Mouse (Mus musculus) hindbrain, embryonic 14.5 days (tissue): ENCODE results near the gene Abcf2. TPM values are rescaled to one million over a fixed set of nuclear protein-coding genes. Genes with fewer than 3 reads are reported as not detected.

Experiments
- ATAC-seq: fragments of 200-750 bp; cut with Nextera tagmentation; 2 replicates; pipeline ENCODE4 v1.8.0; 2017; ENCODE audit warnings: moderate number of reproducible peaks, mild to moderate bottlenecking, moderate TSS enrichment, moderate library complexity; ENCODE audit not compliant: low FRiP score
- DNase-seq: peaks from one replicate; pipeline ENCODE4 v3.0.0-alpha.2; 2015; ENCODE audit warnings: low spot score
- H3K27ac ChIP-seq: fragments of 300-500 bp; sonication (generic); 2 replicates; pipeline ENCODE4 v1.5.1; 2014; ENCODE audit warnings: mild to moderate bottlenecking, moderate library complexity
- H3K27me3 ChIP-seq: fragments of 300-500 bp; sonication (generic); 2 replicates; pipeline ENCODE4 v1.6.1; 2014; ENCODE audit warnings: mild to moderate bottlenecking, low read length, mixed read lengths; ENCODE audit not compliant: control insufficient read depth, insufficient read depth
- H3K36me3 ChIP-seq: fragments of 300-500 bp; sonication (generic); replicated peaks from 2 replicates; pipeline ENCODE4 v1.6.1; 2014; ENCODE audit not compliant: control insufficient read depth, insufficient read depth
- H3K4me1 ChIP-seq: fragments of 300-500 bp; sonication (generic); replicated peaks from 2 replicates; pipeline ENCODE4 v1.6.1; 2014; ENCODE audit warnings: antibody characterized with exemption, low read length, mixed read lengths; ENCODE audit not compliant: control insufficient read depth, insufficient read depth
- H3K4me2 ChIP-seq: fragments of 300-500 bp; sonication (generic); replicated peaks from 2 replicates; pipeline ENCODE4 v1.6.1; 2014; ENCODE audit warnings: mild to moderate bottlenecking, moderate library complexity
- H3K4me3 ChIP-seq: fragments of 300-500 bp; sonication (generic); replicated peaks from 2 replicates; pipeline ENCODE4 v1.5.1; 2014; ENCODE audit warnings: mild to moderate bottlenecking, low read length
- H3K9ac ChIP-seq: fragments of 300-500 bp; sonication (generic); 2 replicates; pipeline ENCODE4 v1.6.1; 2014
- H3K9me3 ChIP-seq: fragments of 300-500 bp; sonication (generic); 2 replicates; pipeline ENCODE4 v1.6.1; 2016; ENCODE audit warnings: low read length; ENCODE audit not compliant: control insufficient read depth
- WGBS: fragments of 180-500 bp; shearing (Covaris S2); extraction: QIAGEN DNeasy Blood & Tissue Kit; methylation state at CpG from one replicate; pipeline ENCODE4 v1.1.7; 2014; 5-methylcytosine and 5-hydroxymethylcytosine counted together
- polyA plus RNA-seq: library from polyadenylated mRNA; unstranded; fragments of >200 nt; fragmentation: Nextera tagmentation; extraction: Ambion mirVana; gene quantifications from 2 replicates; pipeline ENCODE4 v1.2.1, GENCODE M21; 2014

Gene Abcf2
- polyA plus RNA-seq, 1 experiment from 2014 or later: 72.3 TPM

- H3K27ac ChIP-seq: no peak overlapping the region
- H3K9ac ChIP-seq: no peak overlapping the region; the same call in 1 of the 2 replicates
- DNase-seq (no peak), ATAC-seq (no peak)
- WGBS: 24% methylated on average over 23 of the region's 23 CpGs
- H3K4me3 ChIP-seq: no peak overlapping the region
- peaks cover 22% of the 10 kb centered on the region for H3K4me1 ChIP-seq
- peaks cover 78% of the 10 kb centered on the region for H3K36me3 ChIP-seq
- H3K27me3 ChIP-seq: no peaks in the 10 kb centered on the region
- H3K9me3 ChIP-seq: no peaks in the 10 kb centered on the region
- H3K4me2 ChIP-seq: no peak overlapping the region
Measured at GRCm38 (mm10) chr5:24591268-24591721, 14.0 kb upstream of the Abcf2 start.

- H3K36me3 ChIP-seq: peaks cover 66% of the 10 kb centered on the region
Measured at GRCm38 (mm10) chr5:24589511-24590500, 12.5 kb upstream of the Abcf2 start.

GRCm38 (mm10) chr5:24587200-24587577, 9.9 kb upstream of the Abcf2 start:
- Histone ChIP-seq H3K4me2 (peak overlapping the region; percentile 75), H3K4me3 (peak overlapping the region; percentile 58), H3K36me3 (peaks cover 40% of the 10 kb centered on the region), H3K9me3 (no peaks in the 10 kb centered on the region), H3K9ac (peak overlapping the region; percentile 75), H3K27ac (peak overlapping the region; percentile 69), H3K4me1 (peaks cover 13% of the 10 kb centered on the region), H3K27me3 (no peaks in the 10 kb centered on the region)
- no peak for ATAC-seq
- DNase-seq: no peak
- 26% methylated on average over 4 of the region's 4 CpGs for WGBS

More at GRCm38 (mm10) chr5:24589511-24590500, 12.5 kb upstream of the Abcf2 start:
- DNase-seq (no peak), ATAC-seq (no peak)
- Histone ChIP-seq H3K4me3 (no peak overlapping the region), H3K27ac (no peak overlapping the region), H3K9ac (no peak overlapping the region), H3K4me2 (no peak overlapping the region), H3K9me3 (no peaks in the 10 kb centered on the region), H3K27me3 (no peaks in the 10 kb centered on the region), H3K4me1 (peaks cover 13% of the 10 kb centered on the region)
- 85% methylated on average over 20 of the region's 20 CpGs for WGBS

- Histone ChIP-seq H3K9ac (peak within 1 kb of the TSS; percentile 75), H3K4me3 (peak within 1 kb of the TSS; percentile 58), H3K27me3 (no peaks in the 10 kb centered on the region), H3K27ac (peak within 1 kb of the TSS; percentile 69), H3K4me1 (peaks cover 13% of the 10 kb centered on the region), H3K4me2 (peak within 1 kb of the TSS; percentile 75), H3K9me3 (no peaks in the 10 kb centered on the region), H3K36me3 (peaks cover 34% of the 10 kb centered on the region)
- WGBS: under 1% methylated on average over 41 of the region's 43 CpGs
- DNase-seq: peak; percentile 85
- peak; percentile 89 for ATAC-seq
Measured at GRCm38 (mm10) chr5:24586547-24587199, 9.4 kb upstream of the Abcf2 start, which contains the start of gene Chpf2. Chpf2 (plus strand) TSS chr5:24586741.

- peak overlapping the region; percentile 58 for H3K4me3 ChIP-seq
- DNase-seq: no peak
- peak overlapping the region; percentile 69 for H3K27ac ChIP-seq
- H3K4me1 ChIP-seq: peaks cover 13% of the 10 kb centered on the region
- H3K27me3 ChIP-seq: no peaks in the 10 kb centered on the region
- 10% methylated on average over 8 of the region's 8 CpGs for WGBS
- ATAC-seq: peak; percentile 29
- H3K9me3 ChIP-seq: no peaks in the 10 kb centered on the region
- peak overlapping the region; percentile 75 for H3K9ac ChIP-seq
- H3K36me3 ChIP-seq: peaks cover 29% of the 10 kb centered on the region
- H3K4me2 ChIP-seq: peak overlapping the region; percentile 75
Measured at GRCm38 (mm10) chr5:24586106-24586505, 8.8 kb upstream of the Abcf2 start.

- H3K36me3 ChIP-seq: peaks cover 21% of the 10 kb centered on the region
- 0 out of 2 replicates have a peak overlapping the region, but pooled peaks have one; percentile 45 for H3K27ac ChIP-seq
- WGBS: 71% methylated on average over 6 of the region's 6 CpGs
- H3K4me2 ChIP-seq: peak overlapping the region; percentile 67
- ATAC-seq (no peak), DNase-seq (no peak)
- H3K9ac ChIP-seq: peak overlapping the region; percentile 53
- H3K9me3 ChIP-seq: no peaks in the 10 kb centered on the region
- H3K4me1 ChIP-seq: peaks cover 14% of the 10 kb centered on the region
- peak overlapping the region; percentile 85 for H3K4me3 ChIP-seq
- H3K27me3 ChIP-seq: no peaks in the 10 kb centered on the region
Measured at GRCm38 (mm10) chr5:24578109-24578963, 1.1 kb upstream of the Abcf2 start.

- H3K9ac ChIP-seq: peak overlapping the region; percentile 79
- H3K27me3 ChIP-seq: no peaks in the 10 kb centered on the region
- ATAC-seq (peak; percentile 14), DNase-seq (no peak)
- peak overlapping the region; percentile 85 for H3K4me3 ChIP-seq
- WGBS: 0% methylated on average over 32 of the region's 32 CpGs
- H3K4me1 ChIP-seq: peaks cover 14% of the 10 kb centered on the region
- peak overlapping the region; percentile 67 for H3K4me2 ChIP-seq
- H3K27ac ChIP-seq: peak overlapping the region; percentile 79
- H3K9me3 ChIP-seq: no peaks in the 10 kb centered on the region
- H3K36me3 ChIP-seq: peaks cover 36% of the 10 kb centered on the region
Measured at GRCm38 (mm10) chr5:24576801-24577182, 475 bp downstream of the Abcf2 start.

- H3K36me3 ChIP-seq: peaks cover 45% of the 10 kb centered on the region
- no peak overlapping the region for H3K4me3 ChIP-seq
- H3K4me2 ChIP-seq: peak overlapping the region; percentile 67
- DNase-seq: no peak
- no peak overlapping the region for H3K27ac ChIP-seq
- 91% methylated on average over 1 of the region's 1 CpGs for WGBS
- peak overlapping the region; percentile 79; the same call in 1 of the 2 replicates for H3K9ac ChIP-seq
- ATAC-seq: no peak
- H3K4me1 ChIP-seq: peaks cover 14% of the 10 kb centered on the region
- no peaks in the 10 kb centered on the region for H3K27me3 ChIP-seq
- H3K9me3 ChIP-seq: no peaks in the 10 kb centered on the region
Measured at GRCm38 (mm10) chr5:24575948-24576347, 1.3 kb downstream of the Abcf2 start.
